Mouse (Mus musculus) A20 (cell line): ENCODE results near the gene Ube4b.

Experiments
- DNase-seq: peaks from one replicate; pipeline ENCODE4 v3.0.0-alpha.2; 2011; ENCODE audit warnings: low read depth, low spot score

Ube4b gene

DNA sequence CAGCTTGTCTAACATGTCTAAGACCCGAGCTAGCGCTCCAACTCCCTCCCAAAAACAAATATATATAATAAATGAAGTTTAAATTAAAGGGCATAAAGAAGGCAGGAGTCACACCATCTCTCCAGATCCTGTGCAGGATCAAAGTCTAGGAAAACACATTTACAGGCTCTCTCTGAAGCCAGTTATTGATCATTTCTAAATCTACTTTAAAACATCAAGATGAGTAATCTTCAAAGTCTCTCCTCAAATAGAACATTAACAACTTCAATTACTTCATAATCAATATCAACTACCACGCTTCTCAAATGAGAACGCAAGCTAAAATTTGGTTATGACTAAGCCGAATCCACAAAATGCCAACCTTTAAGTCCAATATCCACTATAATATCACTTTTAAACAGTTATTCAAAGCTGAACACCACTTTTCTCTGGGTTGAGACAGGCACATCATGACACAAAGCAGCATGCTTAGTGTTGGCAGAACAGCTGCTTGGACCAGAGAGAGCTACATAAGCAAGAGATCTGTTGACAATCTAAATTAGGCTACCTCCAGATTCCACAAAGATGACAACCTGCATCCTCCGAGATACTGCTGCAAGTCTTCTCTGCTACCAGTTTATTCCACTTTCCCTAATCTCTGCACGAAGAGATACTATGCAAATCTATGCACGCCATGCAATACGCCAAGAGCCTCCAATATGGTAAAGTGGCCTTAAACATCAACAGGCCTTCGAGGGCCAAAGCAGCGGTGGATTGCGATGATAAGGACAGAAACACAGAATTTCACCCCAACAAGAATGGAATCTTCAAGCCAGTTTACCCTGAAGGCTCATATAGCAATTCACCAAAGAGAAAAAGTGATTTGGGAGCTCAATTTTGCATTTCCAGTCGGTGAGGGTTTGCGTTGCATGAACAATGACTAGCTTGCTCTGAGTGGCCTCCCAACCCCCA is 120.5 kb downstream of the Ube4b start:
- DNase-seq, result no peak

- no peak for DNase-seq
Observed at GRCm38 (mm10) chr4:149304466-149304865, 122.1 kb downstream of the Ube4b start.

DNA sequence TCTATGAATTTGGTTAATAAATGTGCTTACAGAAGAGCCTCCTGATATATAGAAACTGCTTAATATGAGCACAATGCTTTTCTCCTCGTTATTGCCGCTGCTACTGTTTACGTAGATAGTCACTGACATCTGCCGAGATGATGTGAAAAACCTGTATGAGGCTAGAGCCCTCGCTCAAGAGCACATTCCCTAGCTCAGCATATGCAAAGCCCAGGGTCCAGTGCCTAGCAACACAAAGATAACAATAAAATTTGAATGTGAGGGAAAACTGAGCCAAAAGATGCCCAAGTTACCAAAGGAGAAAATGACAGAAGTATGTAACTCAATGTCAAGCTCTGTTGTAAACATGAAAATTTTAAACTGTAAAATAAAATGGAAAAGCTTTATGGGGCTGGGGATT is 123.0 kb downstream of the Ube4b start:
- DNase-seq, result peak; percentile 64

DNA sequence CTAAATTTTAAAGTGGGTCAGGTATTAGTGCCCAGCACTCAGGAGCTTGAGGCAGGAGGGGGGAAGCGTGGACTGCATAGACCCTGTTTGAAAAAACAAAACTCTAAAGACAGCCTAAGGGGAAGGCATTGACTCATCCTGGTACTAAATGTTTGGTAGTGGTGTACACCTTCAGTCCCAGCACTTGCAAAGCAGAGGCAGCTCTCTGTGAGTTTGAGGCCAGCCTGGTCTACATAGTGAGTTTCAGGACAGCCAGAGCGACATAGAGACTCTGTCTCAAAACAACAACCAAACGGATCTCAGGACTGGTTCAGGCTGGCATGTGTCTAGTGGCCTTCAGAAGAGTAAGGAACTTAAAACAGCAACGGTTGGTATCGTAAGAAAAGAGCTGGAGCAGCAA is 123.8 kb downstream of the Ube4b start:
- DNase-seq, result peak; percentile 52

- no peak for DNase-seq
Observed at GRCm38 (mm10) chr4:149302136-149302535, 124.4 kb downstream of the Ube4b start.

DNA sequence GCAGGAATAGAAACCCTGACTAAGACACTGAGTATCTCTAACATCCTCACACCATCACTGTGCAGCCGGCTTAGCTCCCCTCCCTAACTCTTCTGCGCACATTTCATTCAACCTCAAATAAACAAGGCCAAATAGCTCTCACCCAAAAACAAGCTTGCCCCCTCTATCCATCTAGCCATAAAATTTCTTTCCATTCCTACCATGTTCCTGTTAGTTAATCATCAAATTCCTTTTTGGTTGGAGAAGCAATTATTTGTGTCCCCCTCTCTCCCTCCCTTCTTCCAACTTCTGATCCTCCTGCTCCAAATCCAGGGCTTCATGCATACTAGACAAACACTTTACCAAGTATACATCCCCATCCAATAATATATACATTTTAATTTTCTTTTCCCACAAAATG is 130.0 kb downstream of the Ube4b start:
- no peak for DNase-seq

DNA sequence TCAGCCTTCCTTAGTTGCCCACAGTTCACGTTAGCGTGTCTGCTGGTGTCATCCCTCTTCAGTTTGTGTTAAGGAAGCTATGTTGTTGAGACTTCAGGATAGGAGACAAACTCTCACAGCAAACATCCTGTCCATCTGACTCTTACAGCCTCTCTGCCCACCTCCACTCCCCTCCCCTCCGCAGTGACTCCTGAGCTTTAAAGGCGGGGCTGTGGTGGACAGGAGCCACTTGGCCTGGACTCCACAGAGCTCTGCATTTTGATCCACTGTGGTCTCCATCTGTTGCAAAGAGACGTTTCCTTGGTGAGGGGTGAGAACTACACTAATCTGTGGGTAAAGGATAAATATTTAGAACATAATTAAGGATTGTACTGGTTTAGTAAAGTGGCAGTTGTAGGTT is 133.6 kb downstream of the Ube4b start:
- no peak for DNase-seq

DNA sequence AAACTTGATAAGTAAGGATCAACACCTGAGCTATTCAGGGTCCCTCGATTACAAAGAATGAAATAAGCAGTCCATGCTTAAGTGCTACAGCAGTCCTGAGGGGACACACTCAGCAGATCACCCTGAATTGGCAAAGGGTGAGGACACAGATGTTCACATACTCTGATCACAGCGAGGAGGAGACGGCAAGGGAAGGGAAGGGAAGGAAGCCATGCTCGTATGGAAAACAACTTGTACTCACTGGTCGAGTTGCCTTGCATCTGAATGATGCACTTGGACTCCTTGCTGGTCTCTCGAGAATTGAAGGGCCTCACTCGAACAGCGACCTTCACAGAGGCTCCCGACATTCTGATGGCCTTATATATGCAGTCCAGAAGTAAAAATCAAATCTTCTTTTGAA is 135.5 kb downstream of the Ube4b start:
- DNase-seq, result no peak

GRCm38 (mm10) chr4:149290157-149290750 is 136.3 kb downstream of the Ube4b start:
- no peak for DNase-seq

DNA sequence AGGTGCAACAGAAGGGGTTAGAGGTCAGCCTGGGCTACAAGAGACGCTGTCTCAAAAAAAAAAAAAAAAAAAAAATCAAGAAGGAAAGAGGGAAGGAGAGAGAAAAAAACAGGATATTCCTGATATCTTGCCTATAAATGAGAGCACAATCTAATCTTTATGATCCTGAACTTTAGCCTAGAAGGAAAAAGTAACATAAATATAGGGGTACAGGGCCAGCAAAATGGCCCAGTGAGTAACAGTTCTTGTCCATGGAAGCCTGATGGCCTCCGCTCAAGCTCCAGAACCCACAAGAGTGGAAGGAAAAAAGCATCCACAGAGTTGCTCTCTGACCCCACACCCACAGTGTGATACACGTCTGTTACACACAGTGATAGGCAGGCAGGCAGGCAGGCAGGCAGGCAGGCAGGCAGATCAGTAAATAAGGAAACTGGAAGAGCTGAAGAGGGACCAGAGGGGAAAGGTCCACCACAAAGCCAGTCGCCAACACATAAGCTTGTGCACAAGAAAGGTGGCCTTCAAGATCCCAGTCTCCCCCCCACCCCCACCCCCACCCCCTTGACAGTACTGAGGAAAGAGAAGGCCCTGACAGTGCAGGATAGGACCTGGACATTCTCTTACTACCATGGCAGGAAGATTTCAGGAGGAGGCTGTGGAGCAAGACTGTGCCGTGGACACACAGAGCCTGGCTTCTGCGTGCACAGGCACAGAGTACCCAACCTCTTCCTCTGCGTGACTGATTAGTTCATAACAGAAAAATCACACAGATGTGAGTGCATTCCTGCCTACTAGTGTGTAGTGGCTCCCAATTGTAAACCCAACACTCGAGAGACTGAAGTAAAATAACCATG is 140.0 kb downstream of the Ube4b start:
- no peak for DNase-seq

DNA sequence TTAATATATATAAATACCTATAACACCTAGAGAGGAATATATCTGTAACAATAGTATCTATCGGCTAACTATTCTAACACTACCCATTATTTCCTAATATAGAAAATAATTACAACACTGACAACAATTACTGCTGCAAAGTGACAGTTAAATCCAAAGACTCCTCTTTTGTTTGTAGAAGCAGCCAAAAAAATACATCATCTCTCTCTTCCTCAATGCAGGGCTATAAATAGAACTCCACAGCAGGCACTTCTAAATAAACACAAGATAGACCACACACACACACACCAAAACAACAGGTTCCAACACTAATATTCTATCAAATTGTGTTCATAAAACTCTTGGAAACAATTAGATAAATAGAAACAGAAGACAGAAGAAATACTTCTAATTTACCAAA is 140.9 kb downstream of the Ube4b start:
- DNase-seq, result no peak

DNA sequence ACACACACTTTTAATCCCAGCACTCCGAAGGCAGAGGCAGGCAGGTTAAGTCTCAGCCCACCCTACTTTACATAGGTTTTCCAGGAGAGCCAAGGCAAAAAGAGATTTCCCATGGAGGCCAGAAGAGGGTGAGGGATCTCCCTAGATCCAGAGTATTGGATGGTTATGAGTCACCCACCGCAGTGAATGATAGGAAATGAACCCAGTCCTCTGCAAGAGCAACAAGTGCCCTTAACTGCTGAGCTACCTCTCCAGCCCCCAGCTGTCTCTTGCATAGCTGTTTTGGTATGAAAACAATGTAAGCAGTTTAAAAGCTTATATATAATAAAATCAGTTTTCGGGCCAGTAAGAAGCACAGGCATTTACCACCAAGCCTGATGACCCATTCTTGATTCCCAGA is 143.5 kb downstream of the Ube4b start:
- no peak for DNase-seq

- no peak for DNase-seq
Observed at GRCm38 (mm10) chr4:149282025-149282738, 144.4 kb downstream of the Ube4b start.
